18 mouse cellular contexts compared by ENCODE assay signal in the genomic region with DNA sequence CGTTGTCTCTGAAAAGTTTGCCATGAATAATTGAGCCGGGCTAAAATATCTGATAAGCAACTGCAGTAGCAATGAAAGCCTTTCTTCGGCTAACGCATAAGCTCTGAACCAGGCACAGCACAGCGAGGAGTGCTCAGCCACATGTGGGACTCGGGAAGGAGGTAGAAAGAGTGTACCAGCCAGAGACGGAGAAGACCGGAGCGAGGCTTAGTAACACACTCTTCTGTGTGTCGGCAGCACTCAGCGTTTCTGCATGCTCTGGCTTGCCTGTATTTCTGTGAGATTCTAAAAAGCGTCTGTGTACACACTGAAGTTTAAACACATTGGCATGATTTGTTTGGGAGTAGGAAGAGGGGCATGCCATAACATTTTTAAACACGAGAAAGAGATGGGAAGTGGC.
"Had no signal": no experiment of that assay in that cellular context is flagged by ENCODE, and none has a peak within 500 bp of the region (broad histone marks: within the 10 kb centered on the region; RNA-seq: fewer than 3 reads in every experiment).

No protein-coding gene starts in this region.

- H3K4me1 ChIP-seq: liver, embryonic 13.5 days; megakaryocyte, embryonic 14.5 days; midbrain, embryonic 15.5 days had no signal

- H3K36me3 ChIP-seq: liver, embryonic 13.5 days; midbrain, embryonic 15.5 days; neural tube, embryonic 13.5 days had no signal

- H3K27ac ChIP-seq: layer of hippocampus, adult 2 months; liver, embryonic 13.5 days; macrophage; midbrain, embryonic 15.5 days; neural tube, embryonic 13.5 days had no signal

- ATAC-seq: liver, postnatal 0 days; midbrain, embryonic 15.5 days had no signal

- H3K4me2 ChIP-seq: liver, embryonic 13.5 days; midbrain, embryonic 11.5 days; midbrain, embryonic 15.5 days; neural tube, embryonic 13.5 days had no signal

- H3K27me3 ChIP-seq: liver, embryonic 13.5 days; megakaryocyte, embryonic 14.5 days; midbrain, embryonic 15.5 days; neural tube, embryonic 13.5 days had no signal

- H3K9ac ChIP-seq: liver, embryonic 13.5 days; liver, postnatal 0 days; midbrain, embryonic 15.5 days; neural tube, embryonic 13.5 days had no signal

- H3K4me3 ChIP-seq: layer of hippocampus, adult 2 months; liver, embryonic 13.5 days; megakaryocyte, embryonic 14.5 days; midbrain, embryonic 15.5 days; neural tube, embryonic 13.5 days had no signal

- DNase-seq: kidney, adult 11 months; kidney, postnatal 10 days; kidney, postnatal 4 days; liver; liver, embryonic 13.5 days; liver, postnatal 0 days; lung, postnatal 10 days; retina, postnatal 1 day; right cerebral cortex, postnatal 4 days; spleen, adult 18-20 months; thymus, adult 18-20 months; thymus, postnatal 36 days had no signal

- H3K9me3 ChIP-seq: liver, embryonic 13.5 days; midbrain, embryonic 15.5 days; neural tube, embryonic 13.5 days had no signal
